Mouse (Mus musculus) testis, adult 2 months (tissue): ENCODE results near the gene Nepn.

Experiments
- CTCF ChIP-seq: fragments of 200-500 bp; IDR thresholded peaks from 2 replicates; pipeline ENCODE4 v1.5.1; 2012; ENCODE audit warnings: low read depth, mild to moderate bottlenecking, inconsistent platforms, low read length, moderate library complexity; ENCODE audit not compliant: control insufficient read depth, insufficient read depth, insufficient replicate concordance
- POLR2A ChIP-seq: fragments of 200-500 bp; IDR thresholded peaks from 2 replicates; pipeline ENCODE4 v1.6.1; 2012; ENCODE audit warnings: low read depth, mild to moderate bottlenecking, inconsistent platforms, low read length, moderate library complexity; ENCODE audit not compliant: control insufficient read depth

GRCm38 (mm10) chr10:52360241-52360735 is 28.5 kb upstream of the Nepn start:
- TF ChIP-seq POLR2A, result no peak
- TF ChIP-seq CTCF, result no peak
